Mouse (Mus musculus) cerebellum, adult 11 months (tissue): ENCODE data around the gene Shld1.
A peak's percentile ranks its signal among the peaks of the same experiment; 100 is the strongest.

Source experiments
- DNase-seq: peaks from one replicate; pipeline ENCODE4 v3.0.0; 2022

Gene Shld1

DNA sequence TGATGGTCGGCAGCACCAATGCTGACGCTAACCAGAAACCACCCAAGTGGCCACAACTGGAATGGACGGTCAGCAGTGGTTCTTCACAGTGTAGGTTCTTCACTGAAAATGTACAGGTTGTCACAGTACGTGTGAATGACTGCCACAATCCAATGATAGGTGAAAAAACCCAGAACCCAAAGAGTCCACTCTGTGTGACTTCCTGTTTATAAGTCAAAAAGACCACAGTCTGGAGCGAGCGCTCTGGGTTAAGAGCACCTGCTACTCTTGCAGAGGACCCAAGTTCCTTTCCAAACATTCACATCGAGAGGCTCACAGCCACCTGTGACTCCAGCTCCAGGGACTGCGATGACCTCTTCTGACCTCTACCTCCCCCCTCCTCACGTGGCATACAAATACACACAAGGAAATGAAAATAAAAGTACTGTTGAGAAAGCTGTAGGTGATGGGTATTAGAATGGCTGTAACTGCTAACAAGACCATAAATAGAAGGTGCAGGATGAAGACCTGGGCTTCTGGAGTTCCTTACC is 38.7 kb downstream of the Shld1 start:
- no peak for DNase-seq

DNA sequence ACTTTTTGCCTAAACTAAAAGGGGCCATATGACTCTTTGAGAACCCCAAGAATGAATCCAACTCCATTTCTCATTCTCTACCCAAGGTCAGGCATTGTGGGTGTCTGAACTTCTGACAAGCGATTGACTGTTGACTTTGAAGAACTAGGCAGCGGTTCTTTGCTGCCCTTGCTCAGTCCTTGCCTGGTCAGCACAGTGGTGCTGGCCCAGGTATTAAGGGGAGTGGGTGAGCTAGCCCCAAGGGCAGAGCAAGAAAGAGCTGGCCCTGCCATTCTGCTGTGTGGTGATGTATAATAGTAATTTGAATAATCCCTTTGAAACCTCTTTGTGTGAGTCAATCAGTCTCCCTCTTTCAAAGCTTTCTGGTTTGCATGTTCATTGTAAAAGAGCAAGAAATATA is 39.4 kb downstream of the Shld1 start:
- DNase-seq = no peak

DNA sequence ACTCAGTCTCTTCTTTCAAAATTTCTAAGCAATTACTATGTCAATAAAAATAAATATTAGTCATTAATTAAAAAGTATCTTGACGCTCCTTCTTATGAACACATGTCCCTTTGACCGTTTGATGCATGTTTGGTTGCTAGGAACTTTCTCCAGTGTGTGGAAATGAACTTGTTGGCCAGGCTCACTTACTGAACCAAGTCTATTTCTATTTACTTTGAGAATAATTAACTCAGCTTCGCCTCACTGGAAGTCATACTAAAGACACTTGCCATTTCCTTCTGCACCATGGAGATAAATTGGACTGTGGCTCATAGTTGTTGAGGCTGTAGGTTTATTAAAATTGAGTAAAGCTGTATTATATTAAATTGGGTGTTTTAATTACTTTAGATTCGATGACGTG is 46.2 kb downstream of the Shld1 start:
- DNase-seq = no peak

DNA sequence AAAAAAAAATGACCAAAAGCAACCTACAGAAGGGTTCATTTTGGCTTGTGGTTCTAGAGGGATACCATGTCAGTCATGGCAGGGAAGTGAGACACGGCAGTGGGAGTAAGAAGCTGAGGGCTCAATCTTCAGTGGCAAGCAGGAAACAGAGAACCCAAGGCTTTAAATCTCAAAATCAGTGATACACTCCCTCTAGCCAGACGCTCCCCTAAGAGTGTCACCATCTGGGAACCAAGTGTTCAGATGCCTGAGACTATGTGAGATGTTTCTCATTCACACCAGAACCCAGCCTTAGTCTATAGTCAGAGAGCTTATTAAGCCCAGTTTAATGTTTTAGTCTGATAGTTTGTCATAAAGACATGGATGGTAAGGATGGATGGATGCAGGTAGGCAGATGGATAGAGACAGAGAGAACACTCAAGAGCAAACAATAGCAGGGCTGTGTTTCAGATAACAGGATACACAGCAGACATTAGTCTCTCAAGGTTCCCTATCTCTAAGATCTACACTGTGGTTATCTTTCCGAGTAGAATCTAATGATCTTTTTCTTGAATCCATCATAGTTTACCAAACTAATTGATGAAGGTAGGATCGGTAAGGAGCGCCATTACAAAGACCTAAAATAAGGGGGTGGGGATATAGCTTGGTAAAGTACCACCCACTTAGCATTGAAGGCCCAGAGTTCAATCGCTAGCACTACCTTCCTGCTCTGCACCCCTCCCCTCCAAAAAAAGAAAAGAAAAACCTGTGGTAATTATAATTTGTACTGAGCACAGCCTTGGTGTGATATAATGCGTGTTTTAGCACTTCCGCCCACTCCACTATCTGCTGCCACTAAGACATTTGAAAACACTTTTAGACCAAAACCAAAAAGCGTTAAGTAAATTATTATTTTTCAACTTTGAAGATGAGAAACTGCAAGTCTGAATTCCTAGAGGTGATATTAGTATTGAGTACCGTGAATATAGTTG is 47.2 kb downstream of the Shld1 start:
- DNase-seq = no peak

DNA sequence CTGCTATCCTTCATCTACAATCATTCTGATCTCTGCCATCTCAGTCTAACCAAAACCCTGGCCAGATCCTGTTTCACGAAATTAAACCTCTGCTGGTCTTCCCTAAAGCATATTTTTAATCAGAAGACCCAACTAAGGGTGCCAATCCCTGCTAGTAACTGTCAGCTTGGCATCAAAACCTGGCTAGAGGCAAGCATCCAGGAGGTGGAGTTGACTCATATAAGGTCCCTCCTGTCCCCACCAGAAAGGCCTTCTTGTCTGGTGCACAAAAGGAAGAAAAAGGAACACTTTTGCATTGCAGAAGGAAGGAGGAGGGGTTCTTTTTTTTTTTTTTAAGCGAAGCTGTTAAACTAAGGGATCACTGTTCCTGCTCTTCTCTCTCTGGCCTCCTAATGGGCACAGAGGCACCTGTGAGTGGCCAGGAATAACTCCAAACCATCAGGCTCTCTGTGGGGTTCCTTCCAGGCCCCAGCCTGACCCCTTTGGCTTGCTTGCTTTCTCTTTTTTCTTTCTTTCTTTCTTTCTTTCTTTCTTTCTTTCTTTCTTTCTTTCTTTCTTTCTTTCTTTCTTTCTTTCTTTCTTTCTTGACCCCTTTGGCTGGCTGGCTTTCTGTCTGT is 52.2 kb downstream of the Shld1 start:
- DNase-seq = peak; percentile 72

DNA sequence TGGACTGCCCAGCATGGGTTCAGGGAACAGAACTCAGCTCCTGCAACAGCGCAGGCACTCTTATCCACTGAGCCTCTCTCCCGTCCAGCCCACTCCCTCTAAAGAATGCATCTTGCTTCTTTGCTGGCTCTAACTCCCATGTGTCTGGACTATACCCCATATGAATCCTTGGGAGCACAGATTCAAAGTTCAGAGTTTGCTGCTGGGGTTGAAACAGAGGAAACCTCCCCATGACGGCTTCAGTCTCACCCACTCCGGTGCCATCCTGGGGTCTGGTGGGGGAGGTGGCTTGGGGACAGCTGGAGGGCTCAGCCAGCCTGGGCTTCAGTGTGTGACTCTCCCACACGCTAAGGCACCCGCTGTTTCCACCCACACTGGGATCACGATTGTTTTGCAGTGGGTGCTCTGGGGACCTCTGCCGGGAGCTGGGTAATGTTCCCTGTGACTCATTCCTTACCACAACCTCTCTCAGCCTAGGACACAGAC is 55.2 kb downstream of the Shld1 start:
- no peak for DNase-seq

DNA sequence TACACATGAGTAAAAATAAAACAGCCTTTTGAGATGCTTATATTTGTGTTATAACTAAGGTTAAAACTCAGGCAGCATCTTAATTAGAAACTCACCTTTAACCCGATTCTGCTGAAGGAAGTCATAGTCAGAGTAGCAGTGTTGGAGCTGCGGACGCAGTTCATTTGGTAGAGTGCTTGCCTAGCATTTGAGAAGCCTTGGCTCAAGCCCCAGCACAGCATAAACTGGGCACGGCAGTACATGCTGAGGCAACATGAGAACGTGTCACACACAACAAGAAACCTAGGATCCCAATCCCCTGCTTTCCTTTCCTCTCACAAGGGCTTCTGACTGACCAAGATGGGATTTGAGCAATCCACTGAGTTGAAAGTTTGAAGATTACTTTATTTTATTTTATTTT is 58.1 kb downstream of the Shld1 start:
- no peak for DNase-seq

DNA sequence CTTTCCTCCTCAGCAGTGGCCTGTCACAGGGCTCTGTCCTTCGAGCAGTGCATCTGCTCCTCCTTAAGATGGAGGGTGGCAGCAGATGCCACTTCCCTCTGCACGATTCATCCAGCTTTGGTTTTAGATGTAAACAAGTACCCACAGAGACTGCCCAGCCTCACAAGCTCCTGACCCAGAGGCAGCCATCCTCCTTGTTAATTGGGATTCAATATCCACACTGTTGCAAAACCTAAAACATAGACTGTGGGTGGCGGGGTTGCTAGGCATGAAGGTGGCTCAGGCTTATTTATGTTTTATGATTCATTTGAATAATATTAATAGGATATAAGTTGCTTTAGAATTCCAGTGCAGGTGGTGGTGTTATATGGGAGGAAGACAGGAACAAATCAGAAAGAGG is 59.4 kb downstream of the Shld1 start:
- no peak for DNase-seq

DNA sequence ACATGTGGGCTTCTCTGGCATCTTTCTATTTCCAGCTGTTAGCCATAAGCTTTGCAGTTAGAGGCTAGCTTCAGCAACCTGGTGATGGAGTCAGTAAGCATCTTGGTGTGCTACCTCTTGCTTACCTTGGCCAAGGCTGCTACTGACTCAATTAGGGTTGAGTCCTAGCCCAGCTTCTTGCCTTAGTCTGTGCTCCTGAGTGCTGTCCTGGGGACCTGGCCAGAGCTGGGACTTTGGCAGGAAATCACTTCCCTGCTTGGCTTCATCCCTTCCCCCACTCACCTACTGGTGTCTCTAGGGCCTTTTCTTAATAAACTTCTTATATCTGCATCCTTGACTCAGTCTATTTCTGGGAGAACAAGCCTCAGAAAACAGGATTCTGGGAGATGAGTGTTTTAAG is 64.0 kb downstream of the Shld1 start:
- DNase-seq = peak; percentile 53

DNA sequence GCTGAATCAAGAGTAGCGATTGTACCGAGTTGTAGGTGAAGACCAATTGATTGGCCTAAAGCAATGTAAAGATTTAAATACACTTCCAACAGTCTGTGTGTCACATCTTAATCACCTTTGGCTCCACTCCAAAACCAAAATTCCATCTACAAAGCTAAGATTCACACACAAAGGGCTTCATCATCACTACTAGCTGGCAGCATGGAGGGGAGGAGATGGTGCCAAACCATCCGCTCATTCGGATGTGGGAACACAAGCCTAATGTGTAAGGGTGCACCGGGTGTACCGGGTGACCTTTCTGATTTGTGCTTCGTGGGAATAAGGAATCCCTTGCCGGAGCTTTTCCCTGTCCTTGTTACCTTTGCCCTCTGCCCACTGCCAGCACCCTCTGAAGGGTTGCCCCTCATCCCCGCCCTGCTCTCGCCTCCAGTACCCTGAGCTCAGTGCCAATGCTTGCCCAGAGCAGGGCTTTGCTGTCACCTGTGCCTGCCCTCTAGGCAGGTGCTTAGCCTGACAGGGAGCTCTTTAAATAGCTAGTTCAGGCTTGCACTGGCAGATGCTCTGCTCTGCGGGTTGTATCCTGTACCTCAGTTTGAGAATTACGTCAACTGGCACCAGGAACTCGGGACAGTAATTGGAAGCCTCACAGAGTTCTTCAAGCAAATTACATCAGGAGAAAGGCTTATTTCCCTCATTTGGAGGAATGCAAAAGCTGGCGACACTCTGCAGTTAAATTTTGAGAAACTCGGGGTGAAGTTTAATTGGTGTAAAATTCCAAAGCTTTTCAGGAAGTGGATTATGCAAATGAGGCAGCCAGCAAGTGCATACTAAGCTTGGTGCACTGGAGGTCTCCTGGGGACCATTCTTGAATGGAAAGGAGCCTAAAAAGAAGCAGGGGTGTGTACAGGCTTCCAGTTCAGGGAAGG is 64.7 kb downstream of the Shld1 start:
- DNase-seq = peak; percentile 91

DNA sequence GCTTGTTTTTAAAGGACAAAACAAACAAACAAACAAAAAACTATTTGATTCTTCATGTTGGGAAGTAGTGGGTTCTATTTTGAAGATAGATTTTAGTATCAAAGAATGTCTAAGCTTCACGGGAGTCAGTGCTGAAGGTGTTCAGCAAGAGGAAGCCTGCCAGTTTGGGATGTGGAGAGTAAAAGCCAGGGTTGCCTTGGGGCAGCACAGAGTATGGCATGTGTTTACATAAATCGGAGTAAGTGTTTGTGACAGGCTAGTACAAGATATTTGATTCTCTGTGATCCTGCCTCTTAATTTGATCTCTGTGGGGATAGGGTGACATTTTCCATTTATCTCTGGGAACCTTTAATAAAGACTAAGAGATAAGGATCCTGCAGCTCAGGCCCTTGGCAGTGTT is 65.7 kb downstream of the Shld1 start:
- DNase-seq = no peak

DNA sequence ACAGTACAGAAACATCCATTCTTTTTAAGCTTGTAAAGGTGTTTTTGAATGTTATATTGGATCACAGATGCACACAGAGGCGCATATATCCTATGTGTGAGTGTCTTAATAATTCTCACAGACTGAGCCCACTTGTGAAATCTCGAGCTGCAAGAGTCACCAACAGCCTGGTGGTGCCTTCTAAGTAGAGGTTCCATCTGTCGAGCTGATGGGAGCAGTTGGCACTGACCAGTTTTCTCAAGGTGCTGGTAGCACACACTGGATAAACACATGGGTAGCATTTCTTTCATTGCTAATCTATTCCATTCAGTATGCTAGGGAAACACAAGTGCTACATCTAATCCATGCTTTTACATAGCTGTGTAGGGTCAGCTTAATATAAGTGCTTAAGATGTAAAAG is 66.4 kb downstream of the Shld1 start:
- no peak for DNase-seq

DNA sequence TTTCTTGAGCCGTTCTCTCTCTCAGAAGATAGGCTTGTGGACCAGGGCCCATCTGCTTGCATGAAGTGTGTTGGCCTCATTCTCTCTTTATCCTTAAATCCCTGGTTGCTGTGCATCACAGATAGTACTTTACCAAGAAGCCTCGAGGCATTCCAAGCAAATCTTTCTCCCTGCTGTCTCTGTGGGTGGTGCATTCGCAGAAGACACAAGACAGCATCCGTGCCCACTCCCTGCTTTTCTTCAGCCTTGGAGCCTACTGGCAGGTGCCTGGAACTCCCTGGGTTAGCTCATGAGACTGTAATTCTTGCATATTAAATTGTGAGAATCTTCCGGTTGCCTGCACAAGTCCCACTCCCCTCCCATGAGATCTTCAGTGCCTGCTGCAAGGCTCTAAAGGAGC is 71.2 kb downstream of the Shld1 start:
- DNase-seq = no peak

DNA sequence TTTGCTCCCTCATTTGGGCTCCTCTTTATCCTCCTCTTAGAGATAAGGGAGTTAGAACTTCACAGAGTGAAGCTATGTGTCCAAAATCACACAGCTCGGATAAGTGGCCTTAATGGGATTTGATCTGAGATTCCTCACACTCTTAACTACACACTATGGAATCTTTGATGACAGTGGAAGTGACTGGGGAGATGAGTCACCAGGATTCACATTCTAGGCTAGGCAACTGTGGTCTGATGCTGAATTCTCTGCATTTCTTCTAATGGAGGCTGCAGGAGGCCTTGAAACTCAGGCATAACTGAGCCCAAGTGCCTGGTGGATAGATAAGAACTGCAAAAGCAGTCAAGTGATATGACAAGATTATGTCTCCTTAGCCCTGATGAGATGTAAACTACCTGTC is 84.1 kb downstream of the Shld1 start:
- DNase-seq = no peak

DNA sequence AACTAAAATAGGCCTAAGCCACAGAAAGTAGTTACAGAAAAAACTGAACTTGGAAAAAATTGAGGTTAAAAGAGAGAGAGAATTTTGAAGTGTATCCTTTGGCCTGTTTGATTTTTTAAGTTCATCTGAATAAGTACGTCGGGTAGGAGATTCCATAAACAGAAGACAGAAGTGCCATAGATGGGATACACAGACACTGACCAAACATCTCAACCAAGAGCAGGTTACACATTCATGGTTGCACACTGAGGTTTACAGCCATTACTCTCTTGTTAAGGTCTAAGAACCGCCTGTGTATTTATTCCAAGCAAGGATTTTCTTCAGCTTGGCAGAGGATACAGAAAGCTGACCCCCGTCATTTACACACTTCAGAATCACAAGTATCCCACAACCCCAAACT is 94.2 kb downstream of the Shld1 start, which contains the start of gene Chgb:
Chgb (plus strand) TSS at position 301 of the 400 bp plus-strand sequence.
- no peak for DNase-seq

DNA sequence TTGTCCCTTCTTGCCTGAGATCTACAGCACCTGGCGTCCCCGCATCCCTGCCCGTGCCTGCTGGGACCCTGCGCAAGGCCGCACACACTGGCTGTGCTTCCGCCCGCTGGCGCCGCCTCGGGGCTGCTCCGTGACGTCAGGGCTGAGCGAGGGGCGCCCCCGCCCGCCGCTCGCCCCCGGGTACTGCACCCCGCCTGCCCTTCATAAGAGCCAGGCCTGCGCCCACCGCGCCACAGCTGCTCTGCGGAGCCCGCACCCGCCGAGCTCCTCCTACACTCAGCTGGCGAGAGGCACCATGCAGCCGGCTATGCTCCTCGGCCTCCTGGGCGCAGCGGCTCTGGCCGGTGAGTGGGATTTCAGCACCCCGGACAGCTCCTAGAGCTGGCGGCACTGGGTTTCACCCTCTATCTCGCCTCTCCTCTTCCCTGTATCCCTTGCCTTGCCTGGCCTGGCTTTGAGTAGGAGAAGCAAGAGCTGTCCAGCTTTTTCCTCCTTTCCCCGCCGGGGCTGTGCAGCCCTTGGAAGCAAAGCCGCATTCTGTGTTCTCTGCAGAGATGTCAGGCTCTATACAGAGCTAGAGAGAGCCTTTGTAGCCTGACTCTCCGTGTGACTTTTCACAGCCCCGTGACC is 94.8 kb downstream of the Shld1 start:
- peak; percentile 88 for DNase-seq

DNA sequence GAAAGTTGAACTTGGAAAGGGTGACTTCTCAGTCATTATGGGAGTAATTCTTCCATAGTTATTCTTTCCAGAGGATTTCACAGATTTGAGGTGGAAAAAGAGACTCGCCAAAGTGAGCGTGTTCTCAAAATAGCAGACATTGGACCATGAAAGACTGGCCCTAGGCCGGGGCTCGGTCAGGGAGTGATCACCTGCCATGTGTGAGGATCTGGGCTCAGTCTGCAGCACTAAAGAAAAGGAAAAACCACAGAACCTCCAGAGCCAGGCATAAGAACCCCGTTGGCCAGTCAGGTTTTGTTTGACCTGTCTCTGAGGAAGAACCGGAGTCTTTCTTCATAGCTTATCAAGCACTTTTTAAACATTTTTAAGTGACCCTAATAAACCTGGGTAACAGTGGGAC is 97.3 kb downstream of the Shld1 start:
- DNase-seq = peak; percentile 66

DNA sequence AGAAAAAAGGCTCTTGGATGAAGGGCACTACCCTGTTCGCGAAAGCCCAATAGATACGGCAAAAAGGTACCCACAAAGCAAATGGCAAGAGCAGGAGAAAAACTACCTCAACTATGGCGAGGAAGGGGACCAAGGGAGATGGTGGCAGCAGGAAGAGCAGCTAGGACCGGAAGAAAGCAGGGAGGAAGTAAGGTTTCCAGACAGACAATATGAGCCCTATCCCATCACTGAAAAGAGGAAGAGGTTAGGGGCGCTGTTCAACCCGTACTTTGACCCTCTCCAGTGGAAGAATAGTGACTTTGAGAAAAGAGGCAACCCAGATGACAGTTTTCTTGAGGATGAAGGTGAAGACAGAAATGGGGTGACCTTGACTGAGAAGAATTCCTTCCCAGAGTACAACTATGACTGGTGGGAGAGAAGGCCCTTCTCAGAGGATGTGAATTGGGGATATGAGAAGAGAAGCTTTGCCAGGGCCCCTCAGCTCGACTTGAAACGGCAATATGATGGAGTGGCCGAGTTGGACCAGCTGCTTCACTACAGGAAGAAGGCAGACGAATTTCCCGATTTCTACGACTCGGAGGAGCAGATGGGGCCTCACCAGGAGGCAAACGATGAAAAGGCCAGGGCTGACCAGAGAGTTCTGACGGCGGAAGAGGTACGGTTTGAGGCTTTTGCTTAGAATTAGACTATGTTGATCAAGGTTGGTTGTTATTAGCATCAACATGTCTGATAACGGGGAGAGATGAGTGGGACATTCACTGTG is 106.9 kb downstream of the Shld1 start:
- peak; percentile 78 for DNase-seq

DNA sequence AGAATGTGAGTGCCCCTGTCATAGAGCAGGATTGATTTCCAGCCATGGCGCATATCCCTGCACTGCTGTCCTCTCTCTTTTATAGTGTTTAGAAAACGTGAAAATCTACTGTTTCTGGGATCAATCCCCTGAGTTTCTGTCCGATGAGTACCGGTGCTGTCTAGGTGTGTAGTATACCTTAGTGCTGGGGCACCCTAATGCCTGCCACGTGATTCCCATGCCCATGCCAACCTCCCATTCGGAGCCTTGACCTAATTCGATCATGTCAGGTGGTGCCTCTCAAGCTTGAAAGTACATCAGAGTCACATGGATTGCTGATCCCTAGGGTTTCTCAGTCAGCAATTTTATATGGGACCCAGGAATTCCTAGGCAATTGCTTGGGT is 107.5 kb downstream of the Shld1 start:
- DNase-seq = no peak
